Mouse (Mus musculus) cerebellum, adult 2 months (tissue): ENCODE data around the gene Pnma1. TPM values are rescaled to one million over a fixed set of nuclear protein-coding genes. Genes with fewer than 3 reads are reported as not detected.

Source experiments
- DNase-seq, 2 experiments: peaks; one replicate each; pipeline ENCODE4 v3.0.0; 2021
- H3K27ac ChIP-seq: fragments of 200-500 bp; 2 replicates; pipeline ENCODE4 v1.5.1; 2012; ENCODE audit warnings: low read length, control low read depth, inconsistent platforms; ENCODE audit not compliant: insufficient read depth
- H3K27me3 ChIP-seq: fragments of 200-500 bp; 2 replicates; pipeline ENCODE4 v1.6.1; 2012; ENCODE audit warnings: inconsistent platforms, mild to moderate bottlenecking, low read length, moderate library complexity; ENCODE audit not compliant: control insufficient read depth, insufficient read depth
- H3K4me1 ChIP-seq: fragments of 200-500 bp; 2 replicates; pipeline ENCODE4 v1.6.1; 2011; ENCODE audit warnings: low read length; ENCODE audit not compliant: control insufficient read depth, insufficient read depth
- H3K4me3 ChIP-seq: fragments of 200-500 bp; replicated peaks from 2 replicates; pipeline ENCODE3; 2011; ENCODE audit warnings: mild to moderate bottlenecking, low read depth, low read length, control low read depth; ENCODE audit not compliant: insufficient read depth
- CTCF ChIP-seq: fragments of 200-500 bp; IDR thresholded peaks from 2 replicates; pipeline ENCODE4 v1.5.1; 2011; ENCODE audit warnings: low read depth, mild to moderate bottlenecking, control low read depth, low read length, moderate library complexity, borderline replicate concordance; ENCODE audit not compliant: insufficient read depth
- POLR2A ChIP-seq: fragments of 200-500 bp; IDR thresholded peaks from 2 replicates; pipeline ENCODE4 v1.6.1; 2011; ENCODE audit warnings: low read length, control low read depth, borderline replicate concordance; ENCODE audit not compliant: insufficient read depth
- WGBS: fragments of 180-500 bp; shearing (Covaris S2); methylation state at CpG from one replicate; pipeline ENCODE4 v1.1.7; 2018; 5-methylcytosine and 5-hydroxymethylcytosine counted together
- polyA plus RNA-seq: library from polyadenylated mRNA; depleted of rRNA; stranded (reverse); fragments of >200 nt; gene quantifications from 2 replicates; pipeline ENCODE4 v1.2.3, GENCODE M21; 2012

The Pnma1 gene
- polyA plus RNA-seq, 1 experiment = 0.84 TPM

DNA sequence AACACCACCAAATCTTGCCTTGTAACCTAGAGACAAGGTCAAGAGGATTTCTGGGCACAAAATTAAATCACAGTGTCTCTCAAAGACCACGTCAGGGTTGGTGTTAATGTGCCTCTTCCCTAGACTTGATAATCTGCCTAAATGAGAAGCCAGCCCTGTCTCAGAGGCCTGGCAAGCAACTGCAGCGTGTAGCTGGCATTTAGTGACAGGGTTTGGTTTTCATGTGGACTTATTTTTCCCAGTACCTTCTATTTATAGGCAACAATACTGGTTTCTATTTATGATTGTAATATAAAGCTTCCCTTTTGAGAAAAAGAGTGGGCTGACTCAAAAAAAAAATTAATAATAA is 7.2 kb upstream of the Pnma1 start:
- WGBS = 14% methylated on average over 2 of the region's 2 CpGs
- TF ChIP-seq CTCF = no peak
- TF ChIP-seq POLR2A = no peak
- Histone ChIP-seq H3K4me1 (peaks cover 29% of the 10 kb centered on the region), H3K4me3 (no peak overlapping the region), H3K27ac (peak overlapping the region; percentile 68; the same call in 1 of the 2 replicates), H3K27me3 (no peaks in the 10 kb centered on the region)
- DNase-seq = peak; percentile 49 to 75

DNA sequence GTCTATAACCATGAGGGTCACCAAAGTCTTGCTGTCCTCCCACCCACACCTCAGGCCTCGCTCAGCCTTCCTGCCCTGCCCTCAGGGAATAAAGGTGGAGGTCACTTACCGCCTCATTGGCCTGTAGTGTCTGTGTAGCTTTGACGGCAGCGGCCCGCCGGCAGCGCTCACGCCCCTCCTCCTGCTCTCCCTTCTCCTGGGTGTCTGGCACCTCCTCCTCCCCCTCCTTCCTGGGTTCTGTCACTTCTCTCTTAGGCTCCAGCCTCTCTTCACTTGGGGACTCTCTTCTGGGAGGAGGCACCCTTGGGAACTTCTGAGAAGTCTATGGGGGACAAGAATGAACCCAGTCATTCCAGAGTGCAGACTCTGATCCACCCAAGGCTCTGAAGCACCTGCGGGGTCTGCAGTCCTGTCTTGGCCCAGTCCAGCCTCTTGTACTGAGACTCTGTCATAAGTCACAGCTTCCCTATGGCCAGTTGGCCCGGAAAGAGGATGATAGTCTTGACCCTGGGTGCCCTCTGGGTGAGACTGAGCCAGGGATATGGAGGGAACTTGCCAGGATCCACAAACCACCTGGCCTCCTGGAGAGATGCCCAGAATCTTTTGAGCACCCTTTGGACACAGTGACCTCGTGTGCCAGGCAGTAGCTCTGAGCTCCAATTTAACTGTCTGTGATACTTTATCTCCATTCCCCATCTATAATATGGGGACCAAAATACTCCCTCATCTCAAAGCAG is 6.7 kb upstream of the Pnma1 start:
- TF ChIP-seq CTCF (no peak), POLR2A (no peak)
- WGBS = 13% methylated on average over 11 of the region's 11 CpGs
- Histone ChIP-seq H3K4me3 (no peak overlapping the region), H3K27ac (peak overlapping the region; percentile 83), H3K27me3 (no peaks in the 10 kb centered on the region), H3K4me1 (peaks cover 29% of the 10 kb centered on the region)
- peak; percentile 94 to 97 for DNase-seq

DNA sequence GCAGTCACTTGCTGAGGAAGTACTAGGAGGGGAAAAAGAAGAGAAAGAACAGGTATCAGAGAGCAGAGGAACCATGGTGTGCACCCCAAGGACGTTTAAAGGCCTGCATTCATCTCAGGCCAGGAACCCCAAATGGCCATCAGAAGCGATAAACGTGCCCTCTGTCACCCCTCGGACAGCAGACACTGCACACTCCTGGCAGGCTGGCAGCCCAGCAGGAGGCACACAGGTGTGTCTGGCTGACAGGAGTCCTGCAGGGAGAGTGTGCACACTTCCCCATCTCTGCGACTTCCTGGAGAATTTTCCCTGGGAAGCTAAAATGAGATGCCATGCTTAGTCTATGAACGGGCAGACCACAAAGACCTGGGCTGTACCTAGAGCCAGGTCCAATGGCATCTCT is 5.1 kb upstream of the Pnma1 start:
- peak in 1 of 2 experiments; percentile 36 for DNase-seq
- Histone ChIP-seq H3K27me3 (no peaks in the 10 kb centered on the region), H3K4me1 (peaks cover 29% of the 10 kb centered on the region), H3K27ac (no peak overlapping the region), H3K4me3 (no peak overlapping the region)
- 24% methylated on average over 6 of the region's 6 CpGs for WGBS
- TF ChIP-seq CTCF (no peak), POLR2A (no peak)

DNA sequence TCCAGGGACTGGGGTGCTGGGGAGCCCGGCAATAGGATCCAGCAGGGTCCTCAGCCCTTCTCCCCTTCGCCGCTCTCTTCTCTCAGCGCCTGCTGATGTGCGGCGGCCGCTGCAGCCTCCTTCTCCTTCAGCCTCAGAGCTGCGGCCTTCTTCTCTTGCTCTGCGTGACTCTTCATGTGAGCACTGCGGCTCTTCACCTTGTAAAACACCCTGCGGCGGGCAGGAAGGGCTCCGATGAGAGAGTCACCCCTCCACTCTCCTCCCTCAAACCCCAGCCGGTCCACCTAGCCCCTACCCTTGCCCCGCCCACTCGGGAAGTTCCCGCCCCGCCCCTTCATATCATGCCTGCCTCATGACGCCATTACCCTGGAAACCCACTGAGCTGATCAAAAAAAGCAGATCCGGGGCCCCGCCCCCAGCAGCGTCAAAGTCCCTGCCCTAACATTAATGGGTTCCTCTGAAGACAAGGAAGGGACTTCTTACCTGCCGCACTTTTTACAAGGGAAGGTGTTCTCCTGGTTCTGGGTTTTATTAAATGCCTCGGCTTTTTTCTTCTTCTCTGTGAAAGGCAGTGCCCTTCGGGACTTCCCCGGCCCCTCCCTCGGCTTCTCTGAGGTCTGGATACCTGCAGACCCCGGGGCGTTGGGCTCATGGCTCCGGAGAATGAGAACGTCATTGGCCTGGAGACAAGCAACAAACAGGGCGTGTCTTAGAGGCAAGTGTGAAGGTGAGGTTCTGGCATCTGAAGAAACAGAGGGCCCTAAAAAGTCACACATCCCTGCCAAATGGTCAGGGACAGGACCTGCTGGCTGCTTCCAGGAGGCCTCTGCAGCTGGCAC is 4.3 kb upstream of the Pnma1 start:
- H3K4me1 ChIP-seq = peaks cover 27% of the 10 kb centered on the region
- 76% methylated on average over 32 of the region's 32 CpGs for WGBS
- DNase-seq = no peak

DNA sequence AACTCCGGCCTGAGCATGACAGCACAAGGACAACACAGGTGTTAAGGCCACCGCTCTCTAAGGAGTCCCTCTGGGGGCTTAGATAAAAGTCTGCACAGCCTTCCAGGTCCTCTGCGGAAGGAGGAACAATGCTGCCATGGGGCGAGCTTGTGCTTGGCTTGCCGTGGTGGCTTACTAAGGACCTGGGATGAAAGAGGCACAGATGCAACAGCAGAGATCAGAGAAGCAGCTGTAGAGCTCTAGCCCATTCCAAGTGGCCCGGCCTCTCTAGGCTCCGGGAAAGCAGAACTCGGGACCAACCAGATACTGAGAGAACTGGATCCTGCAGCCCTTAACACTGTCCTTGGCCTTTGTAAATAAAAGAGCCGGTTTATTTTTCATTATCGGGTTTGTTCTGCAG is 3.6 kb upstream of the Pnma1 start:
- H3K27me3 ChIP-seq = no peaks in the 10 kb centered on the region
- TF ChIP-seq POLR2A (no peak), CTCF (no peak)
- no peak overlapping the region for H3K27ac ChIP-seq
- 82% methylated on average over 10 of the region's 10 CpGs for WGBS
- DNase-seq = no peak
- H3K4me3 ChIP-seq = no peak overlapping the region
- H3K4me1 ChIP-seq = peaks cover 25% of the 10 kb centered on the region

More for the DNA sequence above, 4.3 kb upstream of the Pnma1 start:
- H3K27me3 ChIP-seq = no peaks in the 10 kb centered on the region
- H3K4me3 ChIP-seq = no peak overlapping the region
- TF ChIP-seq POLR2A (no peak), CTCF (no peak)
- no peak overlapping the region for H3K27ac ChIP-seq

DNA sequence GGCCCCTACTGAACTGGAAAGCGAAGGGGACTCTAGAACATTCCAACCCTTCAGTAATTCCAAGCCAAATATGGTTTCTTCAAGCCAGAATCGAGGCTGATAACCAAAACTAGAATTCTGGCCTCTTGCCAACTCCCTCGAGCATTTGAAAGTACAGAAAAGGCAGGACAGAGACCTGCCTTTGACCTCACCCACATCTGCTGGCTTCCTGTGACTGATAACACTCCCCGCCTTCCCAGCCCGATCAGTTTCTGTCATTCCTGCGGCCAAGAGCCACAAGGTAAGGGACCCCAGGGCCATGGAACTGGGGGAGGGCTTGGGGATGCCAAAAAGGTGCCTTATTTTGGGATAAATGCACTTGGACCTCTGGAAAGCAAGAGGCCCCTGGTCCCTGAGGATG is 2.7 kb upstream of the Pnma1 start:
- no peak overlapping the region for H3K27ac ChIP-seq
- WGBS = 62% methylated on average over 6 of the region's 6 CpGs
- TF ChIP-seq CTCF = no peak
- no peak for TF ChIP-seq POLR2A
- H3K4me3 ChIP-seq = no peak overlapping the region
- no peak for DNase-seq
- peaks cover 17% of the 10 kb centered on the region for H3K4me1 ChIP-seq
- no peaks in the 10 kb centered on the region for H3K27me3 ChIP-seq

DNA sequence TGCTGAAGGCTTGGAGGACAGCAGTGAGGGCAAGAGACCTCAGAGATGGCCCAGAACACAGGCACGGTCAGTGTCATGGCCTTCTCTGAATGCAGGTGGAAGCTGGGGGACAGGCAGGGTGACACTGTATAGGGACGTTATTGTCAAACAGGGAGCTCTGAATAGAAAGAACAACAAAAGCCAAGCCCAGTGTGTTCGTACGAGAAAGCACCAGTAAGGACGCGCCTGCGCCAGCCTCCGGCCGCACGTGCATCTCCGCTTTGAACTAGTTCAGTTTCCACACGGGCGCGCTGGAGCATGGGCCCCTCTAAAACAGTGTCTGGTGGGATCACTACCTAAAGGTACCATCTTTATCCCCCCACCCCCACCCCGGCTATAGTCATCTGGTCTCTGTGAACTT is 1.7 kb upstream of the Pnma1 start:
- Histone ChIP-seq H3K4me1 (peaks cover 15% of the 10 kb centered on the region), H3K4me3 (no peak overlapping the region), H3K27me3 (no peaks in the 10 kb centered on the region), H3K27ac (no peak overlapping the region)
- no peak for TF ChIP-seq CTCF
- no peak for TF ChIP-seq POLR2A
- WGBS = 84% methylated on average over 15 of the region's 15 CpGs
- no peak for DNase-seq

DNA sequence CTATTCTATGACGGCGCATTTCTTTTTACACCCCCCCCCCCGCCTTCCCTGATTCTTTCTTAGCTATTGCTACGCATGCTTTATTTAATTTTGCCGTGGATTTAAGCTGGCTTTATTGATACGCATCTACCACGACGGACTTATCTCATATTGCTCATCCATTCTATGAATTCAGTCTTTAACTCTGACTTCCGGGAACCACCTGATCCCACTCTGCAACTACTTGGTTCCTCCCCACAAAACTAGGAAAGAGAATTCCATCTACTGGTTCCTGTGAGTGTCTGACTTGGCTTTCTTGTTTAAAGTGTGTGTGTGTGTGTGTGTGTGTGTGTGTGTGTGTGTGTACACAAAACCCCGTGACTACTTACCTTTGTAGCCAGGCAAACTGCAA is 328 bp upstream of the Pnma1 start:
- no peak for DNase-seq
- Histone ChIP-seq H3K4me3 (peak overlapping the region; percentile 63), H3K4me1 (peaks cover 8% of the 10 kb centered on the region), H3K27ac (no peak overlapping the region), H3K27me3 (no peaks in the 10 kb centered on the region)
- TF ChIP-seq CTCF = no peak
- TF ChIP-seq POLR2A = no peak
- 13% methylated on average over 10 of the region's 10 CpGs for WGBS
